Mouse (Mus musculus) adrenal gland, adult 2 months (tissue): ENCODE results near the gene Aasdh. TPM values are rescaled to one million over a fixed set of nuclear protein-coding genes. Genes with fewer than 3 reads are reported as not detected.

Experiments
- DNase-seq: peaks from one replicate; pipeline ENCODE4 v3.0.0; 2021
- long read RNA-seq: library from polyadenylated mRNA; stranded (forward); transcript quantifications from one replicate; pipeline ENCODE4 v2.0.0, GENCODE M21; 2021
- polyA plus RNA-seq: library from polyadenylated mRNA; depleted of rRNA; stranded (reverse); fragments of >200 nt; gene quantifications from 2 replicates; pipeline ENCODE4 v1.2.3, GENCODE M21; 2012; rRNA removed
- total RNA-seq, 2 experiments: library from RNA; stranded (reverse); gene quantifications; 2 replicates each; pipeline ENCODE4 v1.2.3; 2021

Gene Aasdh
- total RNA-seq, result 10 to 100 TPM; 15.4 to 16.2 TPM
- polyA plus RNA-seq, result 4.6 and 6.1 TPM in 2 replicates
- long read RNA-seq, partial matches to known transcripts, result 2 of 7 reads
- long read RNA-seq, other reads (novel, unspliced or antisense), result 5 of 7 reads

- peak; percentile 96 for DNase-seq
Observed at GRCm38 (mm10) chr5:76905405-76906154, at the start of gene Aasdh. Gene Aasdh (minus strand): TSS chr5:76905514.

GRCm38 (mm10) chr5:76954271-76954900 is 49.1 kb upstream of the Aasdh start:
- peak; percentile 52 for DNase-seq

GRCm38 (mm10) chr5:76953794-76954193 is 48.5 kb upstream of the Aasdh start:
- DNase-seq, result no peak

GRCm38 (mm10) chr5:76952112-76953040 is 47.1 kb upstream of the Aasdh start:
- DNase-seq, result no peak

- peak; percentile 99 for DNase-seq
Observed at GRCm38 (mm10) chr5:76951106-76952027, 46.1 kb upstream of the Aasdh start, which contains the start of the genes Paics and Ppat. Gene Paics (plus strand): TSS chr5:76951307. Gene Ppat (minus strand): TSS chr5:76951578.

GRCm38 (mm10) chr5:76950343-76951105 is 45.2 kb upstream of the Aasdh start:
- DNase-seq, result no peak

GRCm38 (mm10) chr5:76947758-76948157 is 42.4 kb upstream of the Aasdh start:
- no peak for DNase-seq

- DNase-seq, result no peak
Observed at GRCm38 (mm10) chr5:76947142-76947541, 41.8 kb upstream of the Aasdh start.

GRCm38 (mm10) chr5:76945678-76946033 is 40.3 kb upstream of the Aasdh start:
- no peak for DNase-seq

- no peak for DNase-seq
Observed at GRCm38 (mm10) chr5:76944965-76945677, 39.8 kb upstream of the Aasdh start.

- DNase-seq, result no peak
Observed at GRCm38 (mm10) chr5:76942505-76942904, 37.2 kb upstream of the Aasdh start.

- no peak for DNase-seq
Observed at GRCm38 (mm10) chr5:76941975-76942374, 36.7 kb upstream of the Aasdh start.

- DNase-seq, result no peak
Observed at GRCm38 (mm10) chr5:76939717-76940116, 34.4 kb upstream of the Aasdh start.

GRCm38 (mm10) chr5:76929180-76929877 is 24.0 kb upstream of the Aasdh start:
- peak; percentile 15 for DNase-seq

GRCm38 (mm10) chr5:76928124-76928832 is 23.0 kb upstream of the Aasdh start:
- peak; percentile 48 for DNase-seq

GRCm38 (mm10) chr5:76924296-76924695 is 19.0 kb upstream of the Aasdh start:
- no peak for DNase-seq

GRCm38 (mm10) chr5:76923428-76923827 is 18.1 kb upstream of the Aasdh start:
- DNase-seq, result peak; percentile 74

- DNase-seq, result peak; percentile 6
Observed at GRCm38 (mm10) chr5:76922833-76923232, 17.5 kb upstream of the Aasdh start.
